24 mouse cellular contexts compared by ENCODE assay signal in the genomic region with DNA sequence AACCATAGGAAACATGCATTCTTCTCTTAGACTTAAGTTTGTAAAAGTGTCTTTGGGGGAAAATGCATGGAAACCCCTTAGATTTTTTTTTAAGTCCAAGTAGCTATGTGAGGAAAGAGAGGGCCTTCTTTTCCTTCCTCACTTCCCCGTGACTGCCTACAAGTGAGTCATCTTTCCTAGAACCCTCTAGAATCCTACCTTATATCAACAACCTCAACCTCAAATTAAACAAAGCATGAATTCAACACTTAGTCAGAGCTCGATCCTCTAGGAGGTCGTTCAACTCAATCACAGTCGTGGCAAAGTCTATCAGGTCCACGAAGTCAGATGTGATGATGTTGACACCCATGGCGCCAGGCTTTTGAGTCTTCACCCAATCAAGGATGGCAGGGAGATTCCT. TPM values are rescaled to one million over a fixed set of nuclear protein-coding genes. Genes with fewer than 3 reads are reported as not detected.
A peak's percentile ranks its signal among the peaks of the same experiment; 100 is the strongest.
DNase-seq lines count a peak whose midpoint lies in the region; ATAC-seq and TF ChIP-seq lines count a peak whose summit lies in the region.
"Had no signal": no experiment of that assay in that cellular context is flagged by ENCODE, and none has a peak within 500 bp of the region (broad histone marks: within the 10 kb centered on the region; RNA-seq: fewer than 3 reads in every experiment).

No protein-coding gene starts in this region.

- no peak overlapping the region for H3K9ac ChIP-seq in stomach, postnatal 0 days (ENCODE audit: low read length)
- H3K9ac ChIP-seq: embryonic facial prominence, embryonic 12.5 days; forebrain, embryonic 12.5 days had no signal

- no peak overlapping the region for H3K4me3 ChIP-seq in stomach, postnatal 0 days (ENCODE audit: low read depth, low read length)
- no peak overlapping the region for H3K4me3 ChIP-seq in layer of hippocampus, adult 2 months
- H3K4me3 ChIP-seq: embryonic facial prominence, embryonic 10.5 days; embryonic facial prominence, embryonic 12.5 days; erythroblast, embryonic 14.5 days; forebrain, embryonic 10.5 days; forebrain, embryonic 12.5 days had no signal

- ATAC-seq in stomach, postnatal 0 days (ENCODE audit: low FRiP score, low TSS enrichment) = peak; percentile 72
- ATAC-seq: CD4-positive, CD25-positive, alpha-beta regulatory T cell, adult 4 months; forebrain, embryonic 14.5 days; forebrain, embryonic 16.5 days had no signal

- no peak for TF ChIP-seq EP300 in stomach, postnatal 0 days (optimal IDR thresholded peaks at IDR 0.05)

- no peaks in the 10 kb centered on the region for H3K27me3 ChIP-seq in stomach, postnatal 0 days (ENCODE audit: control insufficient read depth, insufficient read depth, low read length)
- H3K27me3 ChIP-seq: CH12.LX; embryonic facial prominence, embryonic 12.5 days; forebrain, embryonic 12.5 days had no signal

- DNase-seq in 3T3-L1 (ENCODE audit: low read depth, low spot score) = peak; percentile 18
- peak; percentile 8 for DNase-seq in NIH3T3 (ENCODE audit: low read depth)
- DNase-seq in stomach, postnatal 0 days (ENCODE audit: low spot score) = no peak
- DNase-seq in thymus, adult 18-20 months = no peak
- no peak for DNase-seq in layer of hippocampus, adult 2 months (ENCODE audit: low spot score in 2 of 2)
- DNase-seq: adrenal gland, adult 2 months; adrenal gland, postnatal 14 days; adrenal gland, postnatal 36 days; B cell, adult 2 months; cerebellum, adult 11-12 months; cerebellum, adult 2 months; cerebellum, adult 9-10 months; cerebellum, postnatal 10 days; cerebellum, postnatal 25 days had no signal

- H3K4me2 ChIP-seq in stomach, postnatal 0 days (replicated peaks; ENCODE audit: low read depth) = no peak overlapping the region
- H3K4me2 ChIP-seq: embryonic facial prominence, embryonic 12.5 days; forebrain, embryonic 12.5 days had no signal

- 58% methylated on average over 6 of the region's 6 CpGs for WGBS in stomach, postnatal 0 days

- H3K36me3 ChIP-seq in stomach, postnatal 0 days (ENCODE audit: control insufficient read depth, insufficient read depth, low read length) = no peaks in the 10 kb centered on the region
- H3K36me3 ChIP-seq: embryonic facial prominence, embryonic 10.5 days; embryonic facial prominence, embryonic 12.5 days; forebrain, embryonic 10.5 days; G1E had no signal

- no peaks in the 10 kb centered on the region for H3K9me3 ChIP-seq in stomach, postnatal 0 days (ENCODE audit: control insufficient read depth, low read length)
- H3K9me3 ChIP-seq: embryonic facial prominence, embryonic 10.5 days; embryonic facial prominence, embryonic 12.5 days; forebrain, embryonic 10.5 days; forebrain, embryonic 12.5 days; G1E had no signal

- no peak for TF ChIP-seq CTCF in stomach, postnatal 0 days (IDR thresholded peaks at IDR 0.05; ENCODE audit: low read depth)
- no peak for TF ChIP-seq CTCF in layer of hippocampus, adult 2 months (conservative IDR thresholded peaks at IDR 0.05)

- H3K4me1 ChIP-seq in stomach, postnatal 0 days (replicated peaks; ENCODE audit: control insufficient read depth, insufficient read depth) = no peaks in the 10 kb centered on the region; the same call in 1 of the 2 replicates
- H3K4me1 ChIP-seq: embryonic facial prominence, embryonic 12.5 days; forebrain, embryonic 10.5 days; forebrain, embryonic 12.5 days had no signal

- H3K27ac ChIP-seq in stomach, postnatal 0 days (replicated peaks) = no peak overlapping the region
- no peak overlapping the region for H3K27ac ChIP-seq in layer of hippocampus, adult 2 months
- H3K27ac ChIP-seq: embryonic facial prominence, embryonic 10.5 days; embryonic facial prominence, embryonic 12.5 days; forebrain, embryonic 10.5 days; forebrain, embryonic 12.5 days had no signal

RNA-seq across cellular contexts. Expression of gene Phldb2, which starts 11.4 kb away (rescaled TPM):
- polyA plus RNA-seq in stomach, postnatal 0 days (2015; fragmentation: Nextera tagmentation; extraction: Ambion mirVana) = 9.7 and 13.2 TPM in 2 replicates
- total RNA-seq in layer of hippocampus, adult 2 months (2021) = 1 to 10 TPM; 4.4 to 5.4 TPM
- total RNA-seq: CH12.LX had no signal
- polyA plus RNA-seq: G1E had no signal

RNA-seq across cellular contexts. Expression of gene Plcxd2, which starts 45.2 kb away (rescaled TPM):
- polyA plus RNA-seq in stomach, postnatal 0 days (2015; fragmentation: Nextera tagmentation; extraction: Ambion mirVana) = 2.2 and 2.4 TPM in 2 replicates
- total RNA-seq in layer of hippocampus, adult 2 months (2021) = 10 to 100 TPM; 17.5 to 17.9 TPM
- total RNA-seq: CH12.LX had no signal
- polyA plus RNA-seq: G1E had no signal

Comparison
In these comparisons a context has a peak if more than half of its experiments do, and no peak if none do; other contexts are left out.
1. DNase-seq: peak in 3T3-L1 (single experiment) and NIH3T3 (single experiment); none in stomach, postnatal 0 days (single experiment), thymus, adult 18-20 months (0 of 2) and layer of hippocampus, adult 2 months (0 of 2).